Mouse (Mus musculus) adrenal gland, postnatal 10 days (tissue): ENCODE measurements around the gene Zfp949. TPM values are rescaled to one million over a fixed set of nuclear protein-coding genes. Genes with fewer than 3 reads are reported as not detected.

ENCODE experiments used
- DNase-seq: peaks from one replicate; pipeline ENCODE4 v3.0.0; 2021; ENCODE audit warnings: mixed read lengths
- long read RNA-seq, 2 experiments: library from polyadenylated mRNA; stranded (forward); transcript quantifications; one replicate each; pipeline ENCODE4 v2.0.0; 2021
- total RNA-seq, 2 experiments: library from RNA; stranded (reverse); gene quantifications; 2 replicates each; pipeline ENCODE4 v1.2.3; 2021

The Zfp949 gene
- total RNA-seq: 10 to 100 TPM in 1 of 2 experiments, 1 to 10 TPM in 1; 8.8 to 10.1 TPM
- long read RNA-seq, experiment 1, partial matches to known transcripts: 2 of 6 reads
- long read RNA-seq, experiment 1, other reads (novel, unspliced or antisense): 3 of 6 reads
- long read RNA-seq, experiment 2, partial matches to known transcripts: 1 of 3 reads
- long read RNA-seq, experiment 2, other reads (novel, unspliced or antisense): 2 of 3 reads

DNA sequence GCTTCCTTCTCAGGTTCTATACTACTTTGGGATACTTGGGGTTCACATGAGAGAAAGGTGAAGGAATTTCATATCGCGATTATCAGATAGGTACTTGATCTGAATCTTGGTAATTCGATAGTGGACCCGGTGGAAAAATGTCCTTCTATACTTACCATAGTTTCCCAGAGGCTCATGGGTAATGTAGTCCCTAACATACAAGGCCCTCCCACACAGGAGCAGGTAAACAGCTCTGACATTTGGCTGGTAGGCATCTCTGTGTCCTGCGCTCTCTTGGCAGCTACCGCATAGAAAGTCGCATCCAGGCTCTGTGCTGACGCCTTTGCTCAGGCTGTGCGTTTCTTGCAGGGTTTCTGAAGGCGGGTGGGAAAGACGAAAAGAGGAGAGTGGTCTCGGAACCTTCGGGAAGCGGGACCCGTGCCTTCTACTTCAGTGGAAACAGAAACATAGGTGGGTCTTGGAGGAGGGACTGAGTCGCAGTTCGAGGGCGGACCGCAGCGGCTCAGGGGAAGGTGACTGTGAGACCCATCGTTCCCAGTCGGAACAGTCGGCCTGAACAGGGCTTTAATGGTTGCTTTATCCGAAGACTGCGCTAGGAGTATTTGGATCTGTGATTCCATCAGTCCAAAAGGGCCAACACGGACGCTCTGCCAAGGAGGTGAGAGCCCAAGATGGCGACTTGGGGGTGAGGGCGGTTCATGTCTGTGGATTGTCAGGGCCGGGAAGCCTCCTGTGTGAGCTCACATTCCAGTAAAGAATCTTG, at the start of gene Zfp949:
Gene Zfp949 (plus strand): TSS at position 170 of the 763 bp plus-strand sequence.
- peak; percentile 73 for DNase-seq

- DNase-seq: no peak
Observed at GRCm38 (mm10) chr9:88500112-88500511, 47.7 kb upstream of the Zfp949 start.

DNA sequence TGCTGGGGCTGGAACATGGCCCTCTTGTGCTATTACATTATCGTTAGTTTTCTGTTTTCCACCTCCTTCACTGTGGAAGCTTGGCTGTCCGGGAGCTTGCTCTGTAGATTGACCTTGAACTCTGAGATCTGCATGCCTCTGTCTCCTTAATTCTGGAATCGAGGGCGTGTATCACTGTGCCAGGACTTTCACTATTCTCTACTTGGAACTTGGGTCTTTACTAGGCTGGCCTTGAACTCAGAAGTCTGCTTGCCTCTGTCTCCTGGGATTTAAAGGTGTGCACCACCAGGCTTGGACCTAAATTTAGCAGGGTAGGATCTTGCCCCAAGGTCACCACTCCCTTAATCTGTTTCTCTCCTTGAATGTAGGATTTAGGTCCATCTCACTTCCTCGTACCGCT, 46.0 kb upstream of the Zfp949 start:
- no peak for DNase-seq

DNA sequence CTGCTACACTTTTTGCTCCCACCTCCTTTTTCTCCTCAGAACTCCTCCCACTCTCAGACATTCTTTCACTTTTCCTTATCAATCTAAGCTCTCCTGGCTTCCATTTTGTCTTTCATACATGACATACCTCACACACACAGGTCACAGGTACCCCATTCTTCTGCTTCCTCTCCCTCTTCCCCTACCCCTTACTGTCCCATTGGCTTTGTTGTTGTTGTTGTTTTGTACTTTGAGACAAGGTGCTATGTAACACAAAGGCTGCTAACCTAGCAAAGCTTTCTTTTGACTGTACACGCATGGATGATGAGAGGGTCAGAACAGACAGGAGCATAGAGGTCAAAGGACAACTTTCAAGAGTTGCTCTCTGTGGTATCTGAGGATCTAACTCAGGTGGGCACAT, 32.3 kb upstream of the Zfp949 start:
- no peak for DNase-seq

- no peak for DNase-seq
Observed at GRCm38 (mm10) chr9:88516361-88516995, 31.3 kb upstream of the Zfp949 start.

GRCm38 (mm10) chr9:88519390-88520121, 28.3 kb upstream of the Zfp949 start:
- DNase-seq: no peak

- no peak for DNase-seq
Observed at GRCm38 (mm10) chr9:88520122-88520848, 27.5 kb upstream of the Zfp949 start.

DNA sequence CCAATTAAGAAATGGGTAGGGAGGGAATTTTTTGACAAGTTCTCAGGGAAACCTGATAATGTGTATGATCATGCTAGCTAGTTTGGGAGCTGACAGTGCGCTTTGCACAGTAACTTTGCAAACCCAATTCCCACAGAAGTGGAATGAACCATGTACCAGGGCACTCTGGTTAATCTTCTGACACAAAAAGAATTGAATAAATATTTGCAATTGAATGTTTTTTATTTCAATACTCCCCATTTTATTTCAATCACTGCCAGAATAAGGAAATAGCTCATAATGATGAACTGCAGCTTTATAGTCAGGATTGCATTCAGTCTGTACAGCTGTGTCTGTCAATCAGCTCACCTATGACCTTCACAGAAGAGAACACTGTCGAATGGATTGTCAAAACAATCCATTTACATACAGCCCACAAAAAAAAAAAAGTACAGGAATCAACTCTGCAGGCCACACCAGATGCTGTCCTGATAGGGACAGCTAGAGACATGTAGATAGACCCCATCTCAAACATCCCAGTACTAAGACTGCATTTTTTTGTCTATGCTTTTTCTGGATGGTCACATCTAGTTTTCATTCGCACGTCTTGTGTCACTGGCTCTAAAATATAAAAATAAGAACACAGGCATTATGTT, 26.9 kb upstream of the Zfp949 start:
- DNase-seq: no peak

- no peak for DNase-seq
Observed at GRCm38 (mm10) chr9:88521961-88522568, 25.8 kb upstream of the Zfp949 start.

GRCm38 (mm10) chr9:88522569-88523334, 25.1 kb upstream of the Zfp949 start:
- peak; percentile 97 for DNase-seq

DNA sequence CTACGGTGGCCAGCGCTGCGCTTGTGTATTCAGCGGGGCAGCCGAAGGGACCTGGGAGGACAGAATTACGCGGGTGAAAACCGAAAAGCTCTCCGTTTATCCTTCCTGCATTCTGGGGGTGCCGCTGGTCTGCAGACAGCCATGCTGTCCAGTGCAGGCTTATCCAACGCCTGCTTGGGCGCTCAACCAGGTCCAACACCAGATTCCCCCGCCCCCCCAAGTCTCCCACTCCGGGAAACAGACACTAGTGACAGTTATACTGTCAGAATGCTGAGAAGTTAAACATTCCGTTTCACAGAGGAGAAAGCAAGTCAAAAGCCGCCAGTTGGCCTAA, 24.5 kb upstream of the Zfp949 start:
- DNase-seq: no peak

DNA sequence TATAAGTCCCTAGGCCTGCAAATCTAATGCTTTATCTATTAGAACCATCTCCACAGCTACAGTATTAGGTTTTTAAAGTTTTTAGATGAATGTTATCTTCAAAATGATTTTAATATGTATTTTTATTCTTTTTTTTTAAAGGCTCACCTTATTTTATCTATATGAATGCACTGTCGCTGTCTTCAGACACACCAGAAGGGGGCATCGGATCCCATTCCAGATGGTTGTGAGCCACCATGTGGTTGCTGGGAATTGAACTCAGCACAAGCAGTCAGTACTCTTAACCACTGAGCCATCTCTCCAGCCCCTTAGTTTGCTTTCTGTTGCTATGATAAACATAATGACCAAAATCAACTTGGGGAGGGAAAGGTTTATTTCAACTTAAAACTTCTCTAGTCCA, 23.5 kb upstream of the Zfp949 start:
- no peak for DNase-seq

GRCm38 (mm10) chr9:88524796-88525195, 23.0 kb upstream of the Zfp949 start:
- no peak for DNase-seq

DNA sequence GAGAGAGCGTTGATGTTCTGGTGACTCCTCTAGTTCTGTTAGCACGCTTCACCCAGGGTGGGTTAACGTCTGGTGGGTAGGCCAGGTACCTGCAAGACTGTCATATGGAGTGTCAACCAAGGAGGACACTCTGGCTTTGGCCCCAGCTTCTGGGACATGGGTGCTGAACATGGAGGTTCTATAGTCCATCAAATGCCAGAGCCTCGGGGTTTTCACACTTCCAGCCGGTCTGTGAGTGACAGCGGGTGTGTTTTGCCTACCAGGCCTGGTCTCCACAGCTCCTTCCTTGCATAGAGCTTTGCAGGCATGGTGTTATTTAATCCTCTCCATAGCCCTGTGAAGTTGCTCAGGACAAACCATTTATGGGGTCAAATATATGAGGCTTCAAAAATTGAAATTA, 22.5 kb upstream of the Zfp949 start:
- DNase-seq: no peak

GRCm38 (mm10) chr9:88527956-88528355, 19.9 kb upstream of the Zfp949 start:
- DNase-seq: no peak

- no peak for DNase-seq
Observed at GRCm38 (mm10) chr9:88528736-88529135, 19.1 kb upstream of the Zfp949 start.

DNA sequence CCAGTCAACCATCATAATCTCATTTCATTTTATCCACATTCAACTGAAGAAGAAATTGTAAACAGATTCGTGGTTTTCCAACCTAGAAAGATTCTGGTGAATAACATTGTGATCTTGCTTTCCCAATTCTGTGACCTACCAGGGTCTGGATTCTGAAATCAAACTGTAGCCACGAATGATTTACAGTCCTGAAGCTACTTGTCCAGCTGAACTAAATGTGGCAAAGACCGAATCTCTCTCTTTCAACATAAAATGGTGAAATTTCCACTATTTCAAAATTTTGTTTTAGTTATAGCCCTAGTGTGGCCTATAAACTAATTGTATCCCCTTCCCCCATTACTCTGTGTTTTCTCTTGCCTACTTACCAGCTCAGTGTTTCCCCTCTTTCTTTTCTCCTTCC, 18.2 kb upstream of the Zfp949 start:
- DNase-seq: no peak

GRCm38 (mm10) chr9:88529979-88530580, 17.7 kb upstream of the Zfp949 start:
- peak; percentile 42 for DNase-seq

DNA sequence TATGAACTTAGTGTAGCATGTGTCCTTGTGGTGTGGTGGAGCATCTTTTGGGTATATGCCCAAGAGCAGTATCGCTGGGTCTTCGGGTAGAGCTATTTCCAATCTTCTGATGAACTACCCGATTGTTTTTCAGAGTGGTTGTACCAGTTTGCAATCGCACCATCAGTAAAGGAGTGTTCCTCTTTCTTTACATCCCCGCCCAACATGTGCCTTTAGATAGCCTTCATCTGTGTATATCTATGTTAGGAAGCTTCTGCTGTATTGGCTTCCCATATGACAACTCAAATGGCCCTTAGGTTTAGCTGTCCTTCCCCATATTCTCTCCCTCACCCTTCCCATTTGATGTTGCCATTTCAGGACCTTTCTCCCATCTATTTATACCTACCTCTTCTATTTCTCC, 13.7 kb upstream of the Zfp949 start:
- DNase-seq: no peak
